Mouse (Mus musculus) hindbrain, embryonic 14.5 days (tissue): Measurements from ENCODE around the gene Sytl3. TPM values are rescaled to one million over a fixed set of nuclear protein-coding genes. Genes with fewer than 3 reads are reported as not detected.

Experiments used
- ATAC-seq: fragments of 200-750 bp; cut with Nextera tagmentation; 2 replicates; pipeline ENCODE4 v1.8.0; 2017; ENCODE audit warnings: moderate number of reproducible peaks, mild to moderate bottlenecking, moderate TSS enrichment, moderate library complexity; ENCODE audit not compliant: low FRiP score
- DNase-seq: peaks from one replicate; pipeline ENCODE4 v3.0.0-alpha.2; 2015; ENCODE audit warnings: low spot score
- H3K27ac ChIP-seq: fragments of 300-500 bp; sonication (generic); 2 replicates; pipeline ENCODE4 v1.5.1; 2014; ENCODE audit warnings: mild to moderate bottlenecking, moderate library complexity
- H3K27me3 ChIP-seq: fragments of 300-500 bp; sonication (generic); 2 replicates; pipeline ENCODE4 v1.6.1; 2014; ENCODE audit warnings: mild to moderate bottlenecking, low read length, mixed read lengths; ENCODE audit not compliant: control insufficient read depth, insufficient read depth
- H3K36me3 ChIP-seq: fragments of 300-500 bp; sonication (generic); replicated peaks from 2 replicates; pipeline ENCODE4 v1.6.1; 2014; ENCODE audit not compliant: control insufficient read depth, insufficient read depth
- H3K4me1 ChIP-seq: fragments of 300-500 bp; sonication (generic); replicated peaks from 2 replicates; pipeline ENCODE4 v1.6.1; 2014; ENCODE audit warnings: antibody characterized with exemption, low read length, mixed read lengths; ENCODE audit not compliant: control insufficient read depth, insufficient read depth
- H3K4me2 ChIP-seq: fragments of 300-500 bp; sonication (generic); replicated peaks from 2 replicates; pipeline ENCODE4 v1.6.1; 2014; ENCODE audit warnings: mild to moderate bottlenecking, moderate library complexity
- H3K4me3 ChIP-seq: fragments of 300-500 bp; sonication (generic); replicated peaks from 2 replicates; pipeline ENCODE4 v1.5.1; 2014; ENCODE audit warnings: mild to moderate bottlenecking, low read length
- H3K9ac ChIP-seq: fragments of 300-500 bp; sonication (generic); 2 replicates; pipeline ENCODE4 v1.6.1; 2014
- H3K9me3 ChIP-seq: fragments of 300-500 bp; sonication (generic); 2 replicates; pipeline ENCODE4 v1.6.1; 2016; ENCODE audit warnings: low read length; ENCODE audit not compliant: control insufficient read depth
- WGBS: fragments of 180-500 bp; shearing (Covaris S2); extraction: QIAGEN DNeasy Blood & Tissue Kit; methylation state at CpG from one replicate; pipeline ENCODE4 v1.1.7; 2014; 5-methylcytosine and 5-hydroxymethylcytosine counted together
- polyA plus RNA-seq: library from polyadenylated mRNA; unstranded; fragments of >200 nt; fragmentation: Nextera tagmentation; extraction: Ambion mirVana; gene quantifications from 2 replicates; pipeline ENCODE4 v1.2.1, GENCODE M21; 2014

Gene Sytl3
- polyA plus RNA-seq, 1 experiment from 2014 or later = 0.91 TPM

- no peak overlapping the region for H3K4me3 ChIP-seq
- 89% methylated on average over 11 of the region's 11 CpGs for WGBS
- H3K4me1 ChIP-seq = peaks cover 39% of the 10 kb centered on the region
- DNase-seq (no peak), ATAC-seq (no peak)
- no peaks in the 10 kb centered on the region for H3K9me3 ChIP-seq
- H3K36me3 ChIP-seq = no peaks in the 10 kb centered on the region
- no peak overlapping the region for H3K9ac ChIP-seq
- no peak overlapping the region for H3K4me2 ChIP-seq
- H3K27me3 ChIP-seq = no peaks in the 10 kb centered on the region
- no peak overlapping the region for H3K27ac ChIP-seq
Observed at GRCm38 (mm10) chr17:6743039-6743575, 84.2 kb downstream of the Sytl3 start.

- Histone ChIP-seq H3K4me2 (no peak overlapping the region), H3K27me3 (no peaks in the 10 kb centered on the region), H3K9ac (no peak overlapping the region), H3K4me3 (no peak overlapping the region), H3K36me3 (no peaks in the 10 kb centered on the region), H3K9me3 (no peaks in the 10 kb centered on the region), H3K27ac (no peak overlapping the region), H3K4me1 (peaks cover 39% of the 10 kb centered on the region)
- no peak for DNase-seq
- WGBS = 87% methylated on average over 11 of the region's 11 CpGs
- ATAC-seq = no peak
Observed at GRCm38 (mm10) chr17:6743787-6744239, 84.9 kb downstream of the Sytl3 start.

GRCm38 (mm10) chr17:6744366-6744765, 85.5 kb downstream of the Sytl3 start:
- peaks cover 39% of the 10 kb centered on the region for H3K4me1 ChIP-seq
- no peak for ATAC-seq
- WGBS = 53% methylated on average over 9 of the region's 9 CpGs
- H3K9me3 ChIP-seq = no peaks in the 10 kb centered on the region
- no peak overlapping the region for H3K9ac ChIP-seq
- no peak overlapping the region for H3K4me3 ChIP-seq
- no peak overlapping the region for H3K4me2 ChIP-seq
- DNase-seq = no peak
- H3K27me3 ChIP-seq = no peaks in the 10 kb centered on the region
- H3K27ac ChIP-seq = no peak overlapping the region
- H3K36me3 ChIP-seq = no peaks in the 10 kb centered on the region

- peak overlapping the region; percentile 80 for H3K27ac ChIP-seq
- peaks cover 39% of the 10 kb centered on the region for H3K4me1 ChIP-seq
- no peak for DNase-seq
- H3K9me3 ChIP-seq = no peaks in the 10 kb centered on the region
- H3K27me3 ChIP-seq = no peaks in the 10 kb centered on the region
- 87% methylated on average over 14 of the region's 14 CpGs for WGBS
- no peak overlapping the region for H3K4me2 ChIP-seq
- H3K9ac ChIP-seq = no peak overlapping the region
- no peaks in the 10 kb centered on the region for H3K36me3 ChIP-seq
- H3K4me3 ChIP-seq = no peak overlapping the region
- no peak for ATAC-seq
Observed at GRCm38 (mm10) chr17:6744871-6745270, 86.0 kb downstream of the Sytl3 start.

GRCm38 (mm10) chr17:6745503-6745902, 86.6 kb downstream of the Sytl3 start:
- no peak for ATAC-seq
- WGBS = 32% methylated on average over 5 of the region's 5 CpGs

GRCm38 (mm10) chr17:6745975-6746374, 87.1 kb downstream of the Sytl3 start:
- Histone ChIP-seq H3K9ac (no peak overlapping the region), H3K9me3 (no peaks in the 10 kb centered on the region), H3K4me2 (peak overlapping the region; percentile 27; the same call in 1 of the 2 replicates), H3K27me3 (no peaks in the 10 kb centered on the region), H3K36me3 (no peaks in the 10 kb centered on the region), H3K27ac (peak overlapping the region; percentile 80), H3K4me1 (peaks cover 39% of the 10 kb centered on the region), H3K4me3 (no peak overlapping the region)
- DNase-seq = peak; percentile 67
- 20% methylated on average over 9 of the region's 9 CpGs for WGBS
- ATAC-seq = peak; percentile 86

More at GRCm38 (mm10) chr17:6745503-6745902, 86.6 kb downstream of the Sytl3 start:
- DNase-seq = no peak
- Histone ChIP-seq H3K27ac (peak overlapping the region; percentile 80), H3K36me3 (no peaks in the 10 kb centered on the region), H3K27me3 (no peaks in the 10 kb centered on the region), H3K9me3 (no peaks in the 10 kb centered on the region), H3K4me2 (peak overlapping the region; percentile 27; the same call in 1 of the 2 replicates), H3K9ac (no peak overlapping the region), H3K4me1 (peaks cover 39% of the 10 kb centered on the region), H3K4me3 (no peak overlapping the region)

GRCm38 (mm10) chr17:6746452-6747231, 87.7 kb downstream of the Sytl3 start:
- ATAC-seq (no peak), DNase-seq (no peak)
- 50% methylated on average over 9 of the region's 9 CpGs for WGBS

GRCm38 (mm10) chr17:6747478-6747877, 88.6 kb downstream of the Sytl3 start:
- H3K4me1 ChIP-seq = peaks cover 27% of the 10 kb centered on the region
- DNase-seq = no peak
- WGBS = 22% methylated on average over 7 of the region's 7 CpGs
- H3K4me3 ChIP-seq = no peak overlapping the region
- no peaks in the 10 kb centered on the region for H3K27me3 ChIP-seq
- ATAC-seq = no peak
- no peaks in the 10 kb centered on the region for H3K36me3 ChIP-seq
- H3K27ac ChIP-seq = no peak overlapping the region
- no peak overlapping the region for H3K4me2 ChIP-seq
- no peaks in the 10 kb centered on the region for H3K9me3 ChIP-seq
- H3K9ac ChIP-seq = no peak overlapping the region

More at GRCm38 (mm10) chr17:6746452-6747231, 87.7 kb downstream of the Sytl3 start:
- no peak overlapping the region for H3K4me3 ChIP-seq
- no peak overlapping the region for H3K9ac ChIP-seq
- no peaks in the 10 kb centered on the region for H3K9me3 ChIP-seq
- H3K27me3 ChIP-seq = no peaks in the 10 kb centered on the region
- H3K4me1 ChIP-seq = peaks cover 35% of the 10 kb centered on the region
- no peaks in the 10 kb centered on the region for H3K36me3 ChIP-seq
- H3K4me2 ChIP-seq = no peak overlapping the region
- H3K27ac ChIP-seq = peak overlapping the region; percentile 80

GRCm38 (mm10) chr17:6748779-6749464, 90.0 kb downstream of the Sytl3 start:
- H3K9me3 ChIP-seq = no peaks in the 10 kb centered on the region
- no peak overlapping the region for H3K4me3 ChIP-seq
- DNase-seq = no peak
- H3K4me2 ChIP-seq = no peak overlapping the region
- no peak overlapping the region for H3K9ac ChIP-seq
- WGBS = 87% methylated on average over 17 of the region's 17 CpGs
- H3K27me3 ChIP-seq = no peaks in the 10 kb centered on the region
- H3K36me3 ChIP-seq = no peaks in the 10 kb centered on the region
- H3K27ac ChIP-seq = no peak overlapping the region
- peaks cover 25% of the 10 kb centered on the region for H3K4me1 ChIP-seq
- no peak for ATAC-seq
